Mouse (Mus musculus) cerebellum, postnatal 10 days (tissue): ENCODE data around the gene Atp9a.

Experiments used
- DNase-seq, 2 experiments: peaks; one replicate each; pipeline ENCODE4 v3.0.0; 2021; ENCODE audit warnings: mixed read lengths in 2 of 2

The Atp9a gene

GRCm38 (mm10) chr2:168679381-168680199, 62.6 kb downstream of the Atp9a start:
- DNase-seq: peak; percentile 53 to 59

GRCm38 (mm10) chr2:168678662-168679294, 63.4 kb downstream of the Atp9a start:
- DNase-seq: peak; percentile 92 to 93

DNA sequence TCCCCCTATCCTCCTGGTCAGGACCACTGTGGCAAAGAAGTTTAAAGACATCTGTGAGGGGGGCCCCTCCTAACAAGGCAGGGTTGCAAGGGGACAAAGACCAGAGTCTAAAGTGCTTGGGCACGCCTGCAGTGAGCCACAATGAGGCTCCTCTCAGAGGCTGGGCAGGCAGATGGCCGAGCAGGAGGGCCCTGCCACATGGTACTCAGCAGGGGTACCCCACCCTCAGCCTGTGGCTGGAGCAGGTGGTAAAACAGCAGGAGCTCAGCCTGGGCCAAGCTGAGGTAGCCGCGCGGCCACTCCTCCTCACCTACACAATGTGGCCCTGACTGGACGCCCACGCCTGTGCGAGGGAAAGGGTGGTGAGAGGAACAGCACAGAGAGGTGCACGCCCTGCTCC, 64.6 kb downstream of the Atp9a start:
- peak; percentile 86 to 94 for DNase-seq

GRCm38 (mm10) chr2:168671724-168672123, 70.5 kb downstream of the Atp9a start:
- no peak for DNase-seq

- no peak for DNase-seq
Observed at GRCm38 (mm10) chr2:168670241-168670640, 72.0 kb downstream of the Atp9a start.

GRCm38 (mm10) chr2:168669762-168670161, 72.4 kb downstream of the Atp9a start:
- DNase-seq: peak; percentile 52 to 60

GRCm38 (mm10) chr2:168667745-168668144, 74.5 kb downstream of the Atp9a start:
- no peak for DNase-seq

DNA sequence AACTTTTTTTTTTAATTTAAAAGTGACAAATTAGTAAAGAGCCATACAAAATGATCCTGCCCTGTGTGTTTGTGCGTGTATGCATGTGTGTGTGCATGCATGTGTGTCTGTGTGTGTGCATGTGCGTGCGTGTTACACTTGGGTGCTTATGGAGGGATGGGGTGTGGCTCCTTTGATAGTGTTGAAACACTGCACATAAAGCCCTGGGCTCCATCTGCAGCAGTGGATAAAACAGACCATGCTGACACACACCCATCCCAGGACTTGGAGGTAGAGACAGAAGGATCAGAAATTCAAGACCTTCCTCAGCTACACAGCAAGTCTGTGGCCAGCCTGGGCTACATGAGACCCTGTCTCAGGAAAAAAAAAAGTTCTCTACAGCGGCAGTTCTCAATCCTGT, 76.5 kb downstream of the Atp9a start:
- DNase-seq: no peak

DNA sequence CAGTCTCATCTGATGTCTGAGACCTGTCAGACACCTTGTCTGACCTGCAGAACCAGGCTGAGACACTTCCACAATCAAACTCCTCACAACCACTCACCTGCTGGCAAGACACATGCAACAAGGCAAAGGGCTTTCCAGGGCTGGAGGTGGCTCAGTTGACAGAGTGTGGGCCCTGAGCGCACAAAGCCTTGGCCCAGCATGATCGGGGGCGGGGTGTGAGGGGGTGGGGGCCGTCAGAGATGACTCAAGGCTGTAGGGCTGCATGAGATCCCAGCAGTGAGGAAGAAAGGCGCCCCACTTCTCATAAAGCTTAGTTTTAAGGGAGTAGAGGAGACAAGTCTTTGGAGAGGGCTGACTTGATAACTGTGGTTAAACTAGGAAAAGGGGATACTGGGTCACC, 78.5 kb downstream of the Atp9a start:
- no peak for DNase-seq

GRCm38 (mm10) chr2:168663216-168663615, 79.0 kb downstream of the Atp9a start:
- no peak for DNase-seq

DNA sequence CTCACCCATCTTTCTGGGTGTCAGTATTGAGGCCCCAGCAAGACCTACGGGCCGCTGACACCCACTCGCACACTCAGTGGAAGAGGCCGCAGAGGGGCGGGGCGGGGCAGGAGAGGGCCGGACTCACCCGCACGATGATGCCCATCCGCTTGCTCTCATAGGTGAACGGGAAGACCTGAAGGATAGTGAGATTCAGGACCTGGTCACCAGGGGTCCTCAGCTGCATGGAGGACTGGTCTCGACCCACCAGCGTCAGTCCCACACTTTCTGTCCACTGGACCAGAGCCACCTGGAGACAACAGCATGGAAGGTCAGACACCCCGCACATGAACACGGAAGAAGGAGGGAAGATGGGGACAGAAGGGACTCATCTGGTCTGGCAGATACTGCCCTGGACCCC, 80.4 kb downstream of the Atp9a start:
- DNase-seq: peak; percentile 36 to 50

GRCm38 (mm10) chr2:168660344-168660743, 81.9 kb downstream of the Atp9a start:
- DNase-seq: peak in 1 of 2 experiments; percentile 43

DNA sequence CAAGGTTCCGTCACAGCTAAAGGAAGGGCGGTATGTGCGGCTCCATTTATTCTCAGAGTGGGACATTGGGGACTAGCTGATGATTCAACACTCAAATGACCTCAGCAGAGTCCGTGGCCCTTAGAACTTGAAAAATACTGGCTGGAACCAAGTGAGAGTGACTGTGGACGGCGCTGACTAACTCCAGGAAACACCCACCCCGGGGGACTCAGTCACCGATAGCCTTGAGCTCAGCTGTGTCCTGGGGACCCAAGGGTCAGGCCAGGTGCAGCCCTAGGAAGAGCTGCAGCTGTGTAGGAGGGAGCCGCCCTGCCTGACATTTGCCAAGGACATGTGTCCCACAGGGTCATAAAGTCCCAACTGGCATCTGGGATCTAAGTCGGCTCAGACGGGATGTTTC, 83.7 kb downstream of the Atp9a start:
- no peak for DNase-seq

- DNase-seq: no peak
Observed at GRCm38 (mm10) chr2:168656569-168657308, 85.5 kb downstream of the Atp9a start.

DNA sequence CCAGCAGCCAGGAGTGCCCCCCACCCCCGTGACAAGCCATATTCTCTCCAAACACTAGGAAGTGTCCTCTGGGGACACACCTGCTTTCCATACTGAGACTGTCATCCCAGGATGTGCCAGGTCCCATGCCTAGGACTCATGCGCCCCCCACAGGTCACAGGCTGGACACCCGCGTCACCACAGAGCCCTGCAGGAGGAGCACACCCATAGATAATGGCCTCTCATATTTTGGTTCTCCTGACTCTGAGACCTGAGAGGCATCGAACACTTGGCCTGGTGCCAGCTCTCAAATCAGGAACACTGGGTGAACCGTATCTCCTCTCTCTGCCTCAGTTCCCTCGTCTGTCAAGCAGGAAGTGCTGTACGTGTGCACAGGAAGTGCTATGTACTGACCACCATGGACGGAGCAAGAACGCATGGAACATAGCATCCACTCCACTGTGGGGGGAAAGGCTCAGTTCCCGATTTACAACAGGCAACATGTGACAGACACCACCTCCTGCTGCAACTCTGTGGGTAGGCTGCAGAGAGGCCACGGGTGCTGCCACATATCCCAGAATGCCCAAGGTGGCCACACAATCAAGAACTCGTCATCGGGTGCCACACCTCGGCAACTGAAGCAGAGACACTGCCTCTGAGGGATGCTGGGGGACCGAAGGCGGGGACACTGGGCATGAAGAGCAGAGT, 87.1 kb downstream of the Atp9a start:
- peak; percentile 50 to 54 for DNase-seq

DNA sequence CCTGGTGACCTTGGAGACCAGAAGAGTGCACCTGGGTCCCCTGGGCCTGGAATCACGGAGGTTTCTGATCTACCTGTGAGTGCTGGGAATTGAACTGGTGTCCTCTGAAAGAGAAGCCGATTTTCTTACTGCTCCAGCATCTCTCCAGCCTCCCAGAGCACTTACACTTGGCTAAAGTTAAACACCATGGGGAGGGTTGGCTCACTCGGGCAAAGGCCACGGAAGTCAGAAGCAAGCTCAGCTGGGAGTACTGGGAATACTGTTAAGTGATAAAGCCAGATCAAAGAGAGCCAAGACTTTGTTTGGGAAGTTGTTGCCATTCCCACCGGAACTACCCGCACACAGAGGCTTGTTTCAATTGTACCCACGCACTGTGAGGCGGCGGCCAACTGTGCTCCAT, 87.7 kb downstream of the Atp9a start:
- DNase-seq: no peak

GRCm38 (mm10) chr2:168651757-168652156, 90.5 kb downstream of the Atp9a start:
- peak; percentile 46 to 47 for DNase-seq

GRCm38 (mm10) chr2:168648171-168648570, 94.0 kb downstream of the Atp9a start:
- DNase-seq: no peak

- DNase-seq: no peak
Observed at GRCm38 (mm10) chr2:168644855-168645254, 97.4 kb downstream of the Atp9a start.

- DNase-seq: peak in 1 of 2 experiments; percentile 33
Observed at GRCm38 (mm10) chr2:168643524-168644177, 98.6 kb downstream of the Atp9a start.

- DNase-seq: no peak
Observed at GRCm38 (mm10) chr2:168642187-168642586, 100.0 kb downstream of the Atp9a start.

DNA sequence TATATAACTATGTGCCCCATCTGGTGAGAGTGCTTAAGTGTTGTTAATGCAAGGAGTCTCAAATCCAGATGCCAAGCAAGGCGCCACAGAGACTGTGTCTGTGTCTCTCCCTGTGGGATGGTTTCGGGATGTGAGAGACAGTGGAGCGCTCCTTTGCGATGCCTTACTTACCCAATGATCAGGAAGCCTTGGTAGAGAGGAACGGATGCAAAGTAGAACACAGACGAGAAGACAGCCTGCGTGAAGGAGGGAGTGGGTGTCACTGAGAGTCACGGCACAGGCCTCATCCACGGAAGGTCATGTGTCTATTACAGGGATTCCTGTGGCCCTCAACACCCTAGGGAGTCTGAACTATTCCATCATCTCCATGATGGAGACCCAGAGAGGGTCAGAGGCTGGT, 101.7 kb downstream of the Atp9a start:
- no peak for DNase-seq
